Mouse (Mus musculus): Measurements from ENCODE around the gene Ap3d1.

The Ap3d1 gene

GRCm38 (mm10) chr10:80680260-80680696, 61.8 kb downstream of the Ap3d1 start:
- DNase-seq, result peak; percentile 94

- peak; percentile 97 for DNase-seq
Observed at GRCm38 (mm10) chr10:80679556-80680259, 62.4 kb downstream of the Ap3d1 start.

GRCm38 (mm10) chr10:80678601-80679377, 63.3 kb downstream of the Ap3d1 start:
- peak; percentile 92 for DNase-seq

- DNase-seq, result peak; percentile 100
Observed at GRCm38 (mm10) chr10:80677942-80678436, 64.1 kb downstream of the Ap3d1 start, which contains the start of gene Mknk2. TSS of gene Mknk2 (minus strand) at chr10:80678112.

- peak; percentile 97 for DNase-seq
Observed at GRCm38 (mm10) chr10:80677128-80677875, 64.8 kb downstream of the Ap3d1 start.

- peak; percentile 100 for DNase-seq
Observed at GRCm38 (mm10) chr10:80676198-80676928, 65.7 kb downstream of the Ap3d1 start.

GRCm38 (mm10) chr10:80675405-80676197, 66.5 kb downstream of the Ap3d1 start:
- peak; percentile 97 for DNase-seq

GRCm38 (mm10) chr10:80674851-80675404, 67.1 kb downstream of the Ap3d1 start:
- peak; percentile 96 for DNase-seq

- DNase-seq, result peak; percentile 99
Observed at GRCm38 (mm10) chr10:80674161-80674711, 67.8 kb downstream of the Ap3d1 start.

GRCm38 (mm10) chr10:80673690-80674089, 68.4 kb downstream of the Ap3d1 start:
- peak; percentile 96 for DNase-seq

GRCm38 (mm10) chr10:80671936-80672690, 70.0 kb downstream of the Ap3d1 start:
- DNase-seq, result peak; percentile 98

- DNase-seq, result peak; percentile 94
Observed at GRCm38 (mm10) chr10:80671251-80671650, 70.8 kb downstream of the Ap3d1 start.

- no peak for DNase-seq
Observed at GRCm38 (mm10) chr10:80670531-80670930, 71.5 kb downstream of the Ap3d1 start.

GRCm38 (mm10) chr10:80669737-80670485, 72.2 kb downstream of the Ap3d1 start:
- DNase-seq, result peak; percentile 98

- no peak for DNase-seq
Observed at GRCm38 (mm10) chr10:80669018-80669417, 73.0 kb downstream of the Ap3d1 start.

GRCm38 (mm10) chr10:80668614-80669013, 73.5 kb downstream of the Ap3d1 start:
- peak; percentile 98 for DNase-seq

GRCm38 (mm10) chr10:80666837-80667412, 75.1 kb downstream of the Ap3d1 start:
- peak; percentile 96 for DNase-seq

GRCm38 (mm10) chr10:80665981-80666733, 75.9 kb downstream of the Ap3d1 start:
- peak; percentile 95 for DNase-seq
